Mouse (Mus musculus) c-Kit-negative CD71-positive TER-119-positive erythroid progenitor cells, embryonic 14.5 days (primary cell): ENCODE results near the gene Slfn8.
"Not testable (repeated sequence)": the region's sequence is repeated elsewhere in the genome, so short reads cannot be mapped to it uniquely, and the experiment has no call there.

ENCODE experiments used
- DNase-seq: peaks from one replicate; pipeline ENCODE4 v3.0.0-alpha.2; 2013; ENCODE audit warnings: low read depth, low spot score

The Slfn8 gene

DNA sequence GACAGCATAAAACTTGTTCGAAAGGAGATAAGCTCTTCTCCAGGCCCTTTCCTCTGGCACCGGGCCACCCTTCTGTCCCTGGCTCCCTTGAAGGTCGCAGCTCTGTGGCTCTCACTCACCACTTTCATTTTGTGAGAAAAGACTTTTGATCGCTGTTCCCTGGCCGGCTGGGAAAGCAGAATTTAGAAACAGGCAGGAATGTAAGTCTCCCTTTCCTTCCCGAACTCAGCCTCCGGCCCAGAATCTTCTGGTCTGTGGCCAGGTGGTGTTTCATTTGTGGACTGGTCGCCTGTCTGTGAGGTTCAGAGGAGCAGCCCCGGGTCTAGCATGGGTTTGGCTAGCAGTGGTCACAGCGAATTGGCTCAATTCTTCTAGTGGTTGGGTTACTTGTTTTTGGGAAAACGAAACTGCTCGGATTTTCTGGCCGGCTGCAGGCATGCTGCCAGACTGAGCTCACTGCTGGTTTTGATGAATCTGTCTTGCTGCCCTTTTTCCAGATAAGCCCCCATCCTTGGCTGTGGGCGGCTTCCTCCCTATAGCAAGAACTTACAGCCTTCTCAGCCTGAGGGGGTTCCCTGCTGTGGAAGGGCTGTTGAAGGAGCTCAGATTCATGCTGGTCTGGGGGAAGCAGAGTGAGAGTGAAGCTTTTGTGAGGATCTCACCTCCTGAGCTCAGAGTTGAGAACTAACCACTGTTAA lies 29.0 kb downstream of the Slfn8 start, which contains the start of gene Slfn9:
Gene Slfn9, minus strand, starts transcription at position 362 of the 698 bp plus-strand sequence.
- no peak for DNase-seq

DNA sequence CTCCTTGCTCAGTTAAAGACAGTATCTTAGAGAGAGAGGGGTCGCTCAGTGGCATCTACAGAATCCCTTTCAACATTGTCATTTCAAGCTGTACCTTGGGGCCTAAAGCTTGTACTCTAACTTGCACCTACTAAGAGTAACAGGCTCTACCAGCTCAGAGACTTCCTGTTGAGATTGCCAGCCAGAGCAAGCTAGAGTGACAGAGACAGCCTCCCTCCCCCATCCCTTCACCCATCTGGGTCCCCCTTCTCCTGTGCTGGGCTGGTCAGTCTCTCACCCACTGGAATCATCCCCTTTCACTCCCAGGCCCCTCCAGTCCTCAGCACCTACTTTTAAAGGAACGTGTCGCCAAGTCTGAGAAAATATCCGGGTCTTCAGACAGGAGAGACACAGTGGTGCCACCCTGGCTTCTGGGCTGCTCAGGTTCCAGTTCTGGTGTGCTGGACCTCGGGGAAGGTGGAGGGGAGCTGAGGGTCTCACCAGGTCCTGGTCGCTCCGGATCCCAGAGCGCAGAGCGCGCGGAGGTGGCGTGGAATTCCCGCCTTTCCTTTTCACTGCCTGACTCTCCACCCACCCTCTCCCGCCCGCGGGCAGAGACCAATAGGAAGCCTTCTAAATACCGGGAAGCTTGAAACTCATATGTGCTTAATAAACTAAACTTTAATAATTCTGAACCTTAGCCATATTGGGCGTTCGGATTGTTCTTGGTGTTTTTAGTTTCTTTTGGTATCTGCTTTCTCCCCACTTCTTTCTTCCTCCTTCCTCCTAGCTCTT lies 29.8 kb downstream of the Slfn8 start:
- not testable (repeated sequence) for DNase-seq

DNA sequence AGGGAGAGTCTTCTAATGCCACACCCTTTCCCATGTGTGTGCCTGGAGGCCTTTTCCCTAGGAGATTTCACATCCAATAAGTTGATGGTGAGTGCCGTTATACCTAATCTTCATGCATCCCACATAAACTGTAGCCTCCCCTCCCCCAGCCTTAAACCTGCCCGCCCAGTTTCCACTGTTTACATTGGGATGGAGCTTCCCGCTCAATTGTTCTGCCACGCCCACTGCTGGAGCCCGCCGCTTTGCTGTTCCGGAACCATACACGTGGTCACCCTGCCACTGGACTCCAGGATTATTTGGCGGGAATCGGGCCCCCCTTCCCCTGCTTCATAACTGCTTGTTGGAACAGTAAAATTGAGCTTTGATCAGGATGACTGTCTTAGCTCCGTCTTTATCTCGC lies 31.3 kb downstream of the Slfn8 start:
- no peak for DNase-seq

DNA sequence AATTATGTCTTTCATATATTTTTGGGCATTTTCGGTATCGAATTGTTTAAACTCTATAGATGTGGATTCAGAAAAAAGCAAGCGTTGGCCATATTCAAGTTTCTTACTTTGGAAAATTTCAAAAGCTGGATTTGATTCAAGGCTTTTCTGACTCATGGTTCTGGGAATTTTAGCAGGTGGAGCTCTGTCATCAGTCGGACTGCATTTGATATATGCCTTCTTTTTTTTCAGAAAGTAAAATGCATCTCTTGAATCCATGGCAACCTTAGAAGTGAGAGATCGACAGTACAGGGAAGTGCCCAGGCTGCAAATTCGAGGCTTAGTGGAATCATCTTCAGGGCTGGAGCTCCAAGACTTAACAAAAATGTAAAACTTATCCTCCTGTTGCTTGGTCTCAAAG lies 33.0 kb downstream of the Slfn8 start:
- no peak for DNase-seq

DNA sequence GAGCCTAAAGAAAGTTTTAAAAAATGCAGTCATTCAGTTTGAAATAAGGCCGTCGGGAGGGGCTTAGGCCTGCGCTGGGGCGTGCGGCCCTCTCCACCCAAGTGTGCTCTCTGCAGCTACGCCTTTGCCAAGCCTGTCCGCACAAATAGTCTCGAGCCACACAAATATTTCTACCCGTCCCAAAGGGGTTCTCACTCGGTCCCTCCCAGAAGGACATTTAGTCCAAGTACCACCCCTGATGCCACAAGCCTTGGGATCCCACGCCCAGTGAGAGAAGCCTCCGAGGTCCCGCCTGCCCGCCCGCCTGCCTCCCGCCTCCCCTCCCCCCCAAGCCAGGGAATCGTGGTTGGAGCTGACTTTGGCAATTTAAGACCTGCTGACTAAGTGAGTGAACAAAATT lies 37.4 kb downstream of the Slfn8 start:
- no peak for DNase-seq

DNA sequence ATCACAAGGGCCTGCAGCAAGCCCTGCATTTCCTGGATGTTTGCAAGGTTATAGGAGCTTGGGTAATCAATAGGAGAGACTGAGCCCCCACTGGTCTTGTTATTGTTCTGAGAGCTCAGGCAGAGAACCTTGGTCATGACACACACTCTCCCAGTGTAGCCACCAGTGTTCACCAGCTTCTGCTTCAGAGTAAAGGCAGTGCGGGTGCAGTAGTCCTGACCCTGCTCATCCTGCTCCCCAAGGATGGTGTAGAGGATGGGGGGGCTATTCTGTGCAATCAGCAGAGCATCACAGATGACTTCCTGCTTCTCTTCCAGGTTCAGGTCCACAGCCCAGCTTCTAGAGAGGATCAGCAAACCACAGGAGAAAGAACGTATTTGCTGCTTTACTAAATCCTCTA lies 38.2 kb downstream of the Slfn8 start:
- not testable (repeated sequence) for DNase-seq

DNA sequence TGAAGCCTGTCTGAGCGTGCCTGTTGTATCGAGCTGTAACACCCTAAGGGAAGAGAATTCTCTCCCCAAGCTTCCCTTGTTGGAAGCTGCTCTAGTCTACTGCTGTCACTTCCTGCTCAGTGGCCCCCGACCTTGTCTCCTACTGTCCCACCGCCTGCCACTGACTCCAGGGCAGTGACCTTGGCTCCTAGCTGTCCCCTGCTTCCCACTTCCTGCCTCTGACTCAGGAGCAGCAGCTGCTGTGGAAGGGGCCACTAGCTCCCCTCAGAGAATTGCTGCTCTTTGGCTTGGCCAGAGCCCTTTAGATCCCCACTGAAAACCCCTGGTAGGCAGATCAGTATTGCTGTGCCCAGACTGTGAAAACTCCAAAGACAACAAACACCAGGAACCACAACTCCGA lies 46.7 kb downstream of the Slfn8 start:
- no peak for DNase-seq

DNA sequence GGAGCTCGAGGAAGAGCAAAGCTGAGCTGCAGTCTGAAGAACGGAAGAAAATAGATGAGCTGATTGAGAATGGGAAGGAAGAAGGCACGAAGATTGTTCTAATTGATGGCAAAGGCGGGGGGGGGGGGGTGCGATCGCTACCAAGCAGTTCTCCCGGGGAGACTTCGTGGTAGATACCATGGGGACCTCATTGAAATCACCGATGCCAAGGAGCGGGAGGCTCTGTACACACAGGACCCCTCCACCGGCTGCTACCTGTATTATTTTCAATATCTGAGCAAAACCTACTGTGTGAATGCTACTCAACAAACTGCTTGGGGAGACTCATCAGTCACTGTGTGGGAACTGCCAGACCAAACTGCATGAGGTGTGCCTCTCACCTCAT lies 49.0 kb downstream of the Slfn8 start:
- DNase-seq: no peak

DNA sequence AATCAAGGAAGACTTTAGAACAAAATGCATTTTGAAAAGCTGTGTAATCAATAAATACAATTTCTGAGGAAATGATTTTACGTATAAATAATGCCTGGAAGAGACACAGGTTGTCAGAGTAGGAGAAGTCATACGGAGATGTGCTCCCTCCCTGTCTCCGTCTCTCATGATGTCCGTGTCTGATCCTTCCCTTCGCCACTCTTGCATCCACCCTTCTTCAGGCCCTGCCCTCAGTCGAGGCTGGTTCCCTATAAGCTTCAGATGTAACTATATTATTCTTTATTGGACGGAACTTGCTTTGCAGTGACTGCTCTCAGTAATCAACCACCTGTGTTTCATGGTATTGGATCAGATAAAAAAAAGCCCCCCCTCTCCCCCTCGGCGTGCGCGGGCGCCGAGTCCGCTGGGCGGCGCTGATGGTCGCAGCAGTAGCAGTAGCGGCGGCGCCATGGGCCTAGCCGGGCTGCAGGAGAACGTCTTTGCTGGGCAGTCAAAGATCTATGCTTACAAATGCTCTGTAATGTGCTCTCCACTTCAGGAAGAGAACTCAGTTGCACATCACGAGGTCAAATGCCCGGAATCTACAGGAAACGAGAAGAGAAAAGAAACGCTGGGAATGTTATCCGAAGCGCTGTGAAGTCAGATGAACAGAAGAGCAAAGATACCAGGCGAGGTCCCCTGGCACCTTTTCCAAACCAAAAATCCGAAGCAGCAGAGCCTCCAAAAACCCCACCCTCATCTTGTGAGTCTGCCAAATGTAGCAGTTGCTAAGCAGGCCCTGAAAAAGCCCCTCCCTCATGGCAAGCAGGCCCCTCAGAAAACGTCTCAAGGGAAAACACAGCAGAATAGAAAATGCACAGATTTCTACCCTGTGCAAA lies 49.7 kb downstream of the Slfn8 start:
- DNase-seq: no peak

DNA sequence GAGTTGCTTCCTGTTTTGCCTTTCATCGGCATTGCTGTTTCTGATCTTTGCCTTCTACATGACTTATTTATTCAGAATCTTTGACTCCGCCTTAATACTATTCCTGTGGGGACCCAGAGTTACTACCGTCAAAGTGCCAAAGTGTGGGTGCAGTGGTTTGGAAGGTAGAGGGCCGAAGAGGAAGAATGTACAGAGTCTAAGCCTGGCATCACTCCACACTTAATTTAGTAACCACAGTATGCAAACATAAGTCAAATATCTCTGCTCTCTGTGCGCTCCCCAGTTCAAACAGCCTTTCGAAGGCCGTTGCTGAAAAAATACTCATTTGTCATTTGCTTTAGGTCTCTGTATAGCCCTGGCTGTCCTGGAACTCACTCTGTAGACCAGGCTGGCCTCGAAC lies 58.4 kb downstream of the Slfn8 start:
- no peak for DNase-seq

DNA sequence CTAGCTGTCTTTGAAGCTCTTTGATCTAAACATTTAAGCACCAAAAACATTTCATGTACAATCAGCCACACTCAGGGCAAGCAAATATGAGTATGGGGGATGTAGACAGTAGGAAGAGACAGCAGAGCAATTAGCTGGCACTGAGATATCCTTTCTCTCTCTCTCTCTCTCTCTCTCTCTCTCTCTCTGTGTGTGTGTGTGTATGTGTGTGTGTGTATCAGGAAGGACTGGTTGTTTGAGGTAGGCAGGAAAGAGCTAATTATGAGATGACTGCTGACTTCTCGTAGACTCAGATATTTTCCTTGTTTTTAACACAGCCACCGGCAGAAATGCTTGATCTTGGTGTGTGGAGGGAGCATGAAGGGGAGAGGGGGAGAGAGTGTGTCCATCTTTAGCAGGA lies 58.9 kb downstream of the Slfn8 start:
- DNase-seq: no peak

DNA sequence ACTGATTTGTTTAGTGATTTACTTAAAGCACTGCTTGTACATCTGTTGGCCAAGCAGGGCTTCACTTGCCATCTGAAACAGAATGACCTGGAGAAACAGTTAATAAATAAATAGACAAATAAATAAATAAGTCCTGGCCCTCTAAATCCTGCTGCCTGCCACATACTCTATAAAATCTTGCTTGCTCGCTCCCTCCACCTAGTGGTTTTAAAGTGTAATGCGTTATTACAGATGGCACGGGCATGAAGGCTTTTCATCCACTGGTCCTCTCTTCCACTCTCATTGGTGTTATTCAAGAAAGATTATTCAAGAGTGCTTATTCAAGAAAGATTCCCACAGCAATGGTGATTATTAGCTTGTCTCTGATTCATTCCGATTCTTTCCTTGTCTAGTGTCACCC lies 61.0 kb downstream of the Slfn8 start:
- DNase-seq: no peak

DNA sequence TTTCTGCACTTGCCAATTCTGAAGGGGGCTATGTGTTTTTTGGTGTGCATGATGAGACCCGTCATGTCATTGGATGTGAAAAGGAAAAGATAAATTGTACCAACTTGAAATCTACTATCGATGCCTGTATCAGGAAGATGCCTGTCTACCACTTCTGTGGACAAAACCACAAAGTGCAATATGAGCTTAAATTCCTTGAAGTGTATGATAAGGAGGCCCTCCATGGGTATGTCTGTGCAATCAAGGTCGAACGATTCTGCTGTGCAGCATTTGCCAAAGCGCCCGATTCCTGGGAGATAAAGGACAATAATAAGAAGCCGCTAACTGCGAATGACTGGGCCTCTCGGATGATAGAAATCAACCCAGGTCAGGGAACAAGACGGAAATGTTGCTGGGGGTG lies 63.7 kb downstream of the Slfn8 start:
- no peak for DNase-seq

DNA sequence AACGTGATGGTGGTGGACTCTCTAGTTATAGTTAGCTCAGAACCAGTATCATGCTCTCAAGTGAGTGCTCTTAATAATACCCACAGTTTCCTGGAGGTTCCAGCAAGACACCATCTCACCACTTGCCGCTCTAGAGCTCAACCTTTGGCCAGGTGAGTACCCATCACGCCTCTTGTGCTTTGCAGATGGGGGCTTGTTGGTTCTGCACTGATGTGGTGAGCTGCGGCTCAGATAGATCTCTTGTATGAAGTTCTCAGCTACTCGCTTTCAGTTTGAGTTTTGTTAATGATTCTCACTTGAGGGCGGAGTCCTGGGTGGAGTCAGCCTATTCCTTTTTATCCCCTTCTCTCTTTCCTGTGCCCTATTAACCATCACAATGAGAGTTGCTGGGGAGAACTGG lies 66.0 kb downstream of the Slfn8 start:
- no peak for DNase-seq

DNA sequence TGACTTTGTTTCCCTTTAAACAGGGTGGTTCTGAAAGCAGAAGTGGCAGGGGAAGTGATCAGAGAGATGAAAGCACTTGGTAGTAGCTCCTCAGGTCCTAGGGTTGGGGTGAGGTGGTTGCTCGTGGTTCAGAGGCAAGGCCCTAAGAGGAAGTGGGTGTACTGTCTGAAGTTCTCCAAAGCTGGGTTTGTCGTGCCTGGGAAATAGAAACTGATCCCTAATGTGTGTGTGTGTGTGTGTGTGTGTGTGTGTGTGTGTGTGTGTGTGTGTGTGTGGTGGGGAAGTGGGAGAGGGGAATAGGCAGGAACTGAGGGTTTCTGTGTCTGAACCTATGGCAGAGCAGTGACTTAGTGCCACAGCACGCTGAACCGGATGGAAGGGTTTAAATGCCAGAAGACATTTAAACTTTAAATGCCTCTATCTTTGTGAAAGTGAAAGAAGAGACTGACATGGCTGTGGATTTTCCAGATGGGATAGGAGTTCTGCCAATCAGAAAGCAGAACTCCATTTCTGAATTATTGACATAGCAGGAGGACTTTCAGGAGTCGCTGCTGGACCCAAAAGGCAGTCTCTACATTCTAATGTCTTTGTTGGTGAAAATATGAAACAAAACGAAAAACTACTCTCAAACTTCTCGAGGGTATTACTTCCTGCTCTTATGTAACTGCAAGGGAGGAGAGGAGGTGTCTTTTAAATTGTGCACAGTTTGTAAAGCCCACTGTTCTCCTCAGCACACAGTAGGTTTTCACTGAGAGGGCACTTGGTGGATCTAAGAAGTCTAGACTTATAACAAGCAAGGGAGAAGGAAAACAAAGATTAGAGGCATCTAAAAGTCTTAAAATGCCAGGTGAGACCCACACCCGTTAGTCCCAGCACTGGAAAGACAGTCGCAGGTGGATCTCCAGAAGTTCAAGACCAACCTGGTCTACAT lies 67.7 kb downstream of the Slfn8 start:
- DNase-seq: no peak
